Mouse (Mus musculus): ENCODE measurements around the gene Pdgfb. TPM values are rescaled to one million over a fixed set of nuclear protein-coding genes. Genes with fewer than 3 reads are reported as not detected.

Pdgfb gene
- polyA plus RNA-seq, 1 experiment from 2014 or later, result 8.0 TPM

DNA sequence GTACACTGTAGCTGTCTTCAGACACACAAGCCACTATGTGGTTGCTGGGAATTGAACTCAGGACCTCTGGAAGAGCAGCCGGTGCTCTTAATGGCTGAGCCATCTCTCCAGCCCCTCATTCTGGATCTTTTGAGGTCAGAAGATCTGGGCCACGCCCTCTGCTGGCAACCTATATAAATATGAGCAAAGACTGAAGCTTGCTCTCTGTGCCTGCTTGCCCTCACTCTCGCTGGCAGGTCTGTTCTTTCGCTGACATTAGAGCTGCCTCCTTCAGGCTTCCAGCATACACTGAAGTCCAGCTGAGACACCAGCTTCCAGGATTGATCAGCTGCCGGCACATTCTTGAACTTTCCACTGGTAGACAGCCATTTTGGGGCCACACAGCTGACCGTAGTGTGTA is 67.1 kb downstream of the Pdgfb start:
- Histone ChIP-seq H3K4me1 (ENCODE audit: control insufficient read depth, insufficient read depth, low read depth, low read length) (peaks cover 24% of the 10 kb centered on the region), H3K36me3 (ENCODE audit: control insufficient read depth, insufficient read depth, low read length) (no peaks in the 10 kb centered on the region), H3K4me2 (ENCODE audit: low read length) (no peak overlapping the region), H3K4me3 (ENCODE audit: low read length) (no peak overlapping the region), H3K27me3 (replicated peaks; ENCODE audit: control insufficient read depth, insufficient read depth, low read length) (0 out of 2 replicates have a peak, but pooled peaks cover 2% of the 10 kb centered on the region), H3K9me3 (ENCODE audit: control insufficient read depth, low read length) (no peaks in the 10 kb centered on the region), H3K27ac (ENCODE audit: low read depth, low read length) (no peak overlapping the region), H3K9ac (ENCODE audit: low read depth, low read length) (no peak overlapping the region)
- ATAC-seq, result no peak
- 78% methylated on average over 6 of the region's 6 CpGs for WGBS

DNA sequence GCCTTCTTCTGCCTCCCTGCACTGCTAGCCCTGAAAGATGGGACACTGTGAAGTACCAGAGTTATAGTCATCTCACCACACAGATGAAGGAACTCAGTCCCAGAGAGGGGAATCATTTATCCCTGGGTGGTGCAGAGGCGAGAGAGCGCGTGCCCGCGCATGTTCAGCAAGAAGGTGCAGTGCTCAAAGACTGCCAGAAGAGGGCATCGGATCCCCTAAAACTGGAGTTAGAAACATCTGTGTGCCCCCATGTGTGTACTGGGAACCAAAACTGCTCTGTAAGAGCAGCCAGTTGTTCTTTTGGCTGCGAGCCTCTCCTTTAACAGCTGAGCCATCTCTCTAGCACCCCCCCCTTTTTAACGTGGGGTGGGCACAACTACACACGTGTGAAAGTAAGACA is 68.0 kb downstream of the Pdgfb start:
- H3K27me3 ChIP-seq (replicated peaks; ENCODE audit: control insufficient read depth, insufficient read depth, low read length), result 0 out of 2 replicates have a peak, but pooled peaks cover 2% of the 10 kb centered on the region
- ATAC-seq, result no peak
- H3K9me3 ChIP-seq (ENCODE audit: control insufficient read depth, low read length), result no peaks in the 10 kb centered on the region
- peaks cover 22% of the 10 kb centered on the region for H3K4me1 ChIP-seq (ENCODE audit: control insufficient read depth, insufficient read depth, low read depth, low read length)
- H3K4me2 ChIP-seq (ENCODE audit: low read length), result no peak overlapping the region
- 42% methylated on average over 9 of the region's 9 CpGs for WGBS
- H3K9ac ChIP-seq (ENCODE audit: low read depth, low read length), result no peak overlapping the region
- no peaks in the 10 kb centered on the region for H3K36me3 ChIP-seq (ENCODE audit: control insufficient read depth, insufficient read depth, low read length)
- H3K27ac ChIP-seq (ENCODE audit: low read depth, low read length), result no peak overlapping the region
- H3K4me3 ChIP-seq (ENCODE audit: low read length), result no peak overlapping the region

GRCm38 (mm10) chr15:79946022-79946421 is 68.8 kb downstream of the Pdgfb start:
- 8% methylated on average over 4 of the region's 4 CpGs for WGBS
- Histone ChIP-seq H3K4me1 (ENCODE audit: control insufficient read depth, insufficient read depth, low read depth, low read length) (peaks cover 18% of the 10 kb centered on the region), H3K36me3 (ENCODE audit: control insufficient read depth, insufficient read depth, low read length) (no peaks in the 10 kb centered on the region), H3K9me3 (ENCODE audit: control insufficient read depth, low read length) (no peaks in the 10 kb centered on the region), H3K4me3 (ENCODE audit: low read length) (no peak overlapping the region), H3K9ac (ENCODE audit: low read depth, low read length) (no peak overlapping the region), H3K4me2 (ENCODE audit: low read length) (no peak overlapping the region), H3K27ac (ENCODE audit: low read depth, low read length) (no peak overlapping the region), H3K27me3 (replicated peaks; ENCODE audit: control insufficient read depth, insufficient read depth, low read length) (0 out of 2 replicates have a peak, but pooled peaks cover 2% of the 10 kb centered on the region)
- peak; percentile 82 for ATAC-seq

Small RNA genes within 50 kb of the gene (microRNA-seq; reads per million reads assigned to microRNA genes)
- gene Mir7213, result 0.83 reads per million

Other genes with a start within 250 kb of the Pdgfb start
- 61.8 and 64.9 TPM in 2 replicates for gene Dnal4, start 237.1 kb downstream of the Pdgfb start, polyA plus RNA-seq (2015; fragmentation: Nextera tagmentation; extraction: Ambion mirVana)
- gene Nptxr, start 210.2 kb downstream of the Pdgfb start, polyA plus RNA-seq (2015; fragmentation: Nextera tagmentation; extraction: Ambion mirVana), result 44.1 and 58.7 TPM in 2 replicates
- gene Npcd, start 180.7 kb downstream of the Pdgfb start, polyA plus RNA-seq (2015; fragmentation: Nextera tagmentation; extraction: Ambion mirVana), result 0.41 and 0.67 TPM in 2 replicates
- gene Cbx6, start 180.3 kb downstream of the Pdgfb start, polyA plus RNA-seq (2015; fragmentation: Nextera tagmentation; extraction: Ambion mirVana), result 65.2 and 67.2 TPM in 2 replicates
- gene Apobec3, start 123.3 kb downstream of the Pdgfb start, polyA plus RNA-seq (2015; fragmentation: Nextera tagmentation; extraction: Ambion mirVana), result 4.5 and 5.1 TPM in 2 replicates
- 4.7 and 5.2 TPM in 2 replicates for gene Cbx7, start 43.9 kb downstream of the Pdgfb start, polyA plus RNA-seq (2015; fragmentation: Nextera tagmentation; extraction: Ambion mirVana)
- gene Syngr1, start 76.4 kb upstream of the Pdgfb start, polyA plus RNA-seq (2015; fragmentation: Nextera tagmentation; extraction: Ambion mirVana), result 78.6 and 80.3 TPM in 2 replicates
- 523 and 556 TPM in 2 replicates for gene Rpl3, start 76.9 kb upstream of the Pdgfb start, polyA plus RNA-seq (2015; fragmentation: Nextera tagmentation; extraction: Ambion mirVana)
- 37.1 and 39.9 TPM in 2 replicates for gene Tab1, start 118.2 kb upstream of the Pdgfb start, polyA plus RNA-seq (2015; fragmentation: Nextera tagmentation; extraction: Ambion mirVana)
- gene Mgat3, start 158.7 kb upstream of the Pdgfb start, polyA plus RNA-seq (2015; fragmentation: Nextera tagmentation; extraction: Ambion mirVana), result 15.7 and 15.8 TPM in 2 replicates
- gene Mief1, start 219.0 kb upstream of the Pdgfb start, polyA plus RNA-seq (2015; fragmentation: Nextera tagmentation; extraction: Ambion mirVana), result 29.0 and 38.1 TPM in 2 replicates
- 4.9 TPM in 1 of 2 replicates, not detected in the other for gene AC140267.1, start 220.9 kb upstream of the Pdgfb start, polyA plus RNA-seq (2015; fragmentation: Nextera tagmentation; extraction: Ambion mirVana)
- gene Atf4, start 240.2 kb upstream of the Pdgfb start, polyA plus RNA-seq (2015; fragmentation: Nextera tagmentation; extraction: Ambion mirVana), result 116 and 117 TPM in 2 replicates
- 70.6 and 70.7 TPM in 2 replicates for gene Rps19bp1, start 249.3 kb upstream of the Pdgfb start, polyA plus RNA-seq (2015; fragmentation: Nextera tagmentation; extraction: Ambion mirVana)